Mouse (Mus musculus): ENCODE results near the gene Erg28. TPM values are rescaled to one million over a fixed set of nuclear protein-coding genes. Genes with fewer than 3 reads are reported as not detected.

Erg28 gene
- polyA plus RNA-seq, 1 experiment from 2014 or later: 97.3 TPM

DNA sequence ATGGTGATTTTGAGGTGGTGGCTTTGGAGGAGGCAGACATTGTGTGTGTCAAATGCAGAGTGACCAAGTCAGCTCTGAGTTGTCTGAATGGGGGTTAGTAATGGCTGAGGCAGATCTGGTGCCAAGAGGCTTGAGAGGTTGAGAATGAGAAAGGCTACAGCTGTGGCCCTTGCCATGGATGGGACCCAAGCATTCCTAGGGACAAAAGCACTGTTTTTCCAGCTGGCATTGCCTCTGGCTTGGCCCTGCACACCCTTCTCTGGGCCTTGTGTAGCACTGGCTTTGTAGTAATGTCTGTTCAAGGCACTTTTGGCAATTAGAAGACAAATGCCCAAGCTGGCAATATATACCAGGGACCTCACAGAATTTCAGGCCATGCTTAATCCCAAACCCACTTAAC is 13.4 kb downstream of the Erg28 start:
- Histone ChIP-seq H3K9me3 (replicated peaks) (no peaks in the 10 kb centered on the region), H3K27me3 (no peaks in the 10 kb centered on the region), H3K27ac (no peak overlapping the region), H3K36me3 (peaks cover 41% of the 10 kb centered on the region), H3K9ac (no peak overlapping the region), H3K4me1 (no peaks in the 10 kb centered on the region), H3K4me2 (replicated peaks) (no peak overlapping the region), H3K4me3 (no peak overlapping the region)
- no peak for ATAC-seq (ENCODE audit: low FRiP score)

DNA sequence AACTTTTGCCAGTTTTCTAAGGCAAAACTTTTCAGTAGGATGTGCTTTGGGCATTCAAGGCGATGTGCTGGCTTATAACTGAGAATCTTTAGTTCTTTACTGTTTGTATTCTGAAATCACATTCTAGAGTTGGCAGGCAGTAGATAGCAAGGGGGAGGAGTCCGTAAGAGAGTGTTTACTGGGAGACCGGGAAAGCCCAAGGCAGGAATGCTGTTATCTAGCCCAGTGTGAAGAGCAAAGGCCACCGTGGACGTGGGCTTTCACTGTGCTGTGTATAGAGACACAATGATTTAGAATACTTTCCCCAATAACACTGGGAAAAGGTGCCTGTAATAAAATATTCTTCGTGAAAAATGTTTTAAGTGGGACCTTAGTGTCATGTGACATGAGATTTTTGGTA is 14.6 kb downstream of the Erg28 start:
- Histone ChIP-seq H3K4me3 (no peak overlapping the region), H3K4me1 (no peaks in the 10 kb centered on the region), H3K9me3 (replicated peaks) (no peaks in the 10 kb centered on the region), H3K4me2 (replicated peaks) (no peak overlapping the region), H3K36me3 (peaks cover 31% of the 10 kb centered on the region), H3K27me3 (no peaks in the 10 kb centered on the region), H3K9ac (no peak overlapping the region), H3K27ac (no peak overlapping the region)
- no peak for ATAC-seq (ENCODE audit: low FRiP score)
- WGBS: 78% methylated on average over 6 of the region's 6 CpGs

DNA sequence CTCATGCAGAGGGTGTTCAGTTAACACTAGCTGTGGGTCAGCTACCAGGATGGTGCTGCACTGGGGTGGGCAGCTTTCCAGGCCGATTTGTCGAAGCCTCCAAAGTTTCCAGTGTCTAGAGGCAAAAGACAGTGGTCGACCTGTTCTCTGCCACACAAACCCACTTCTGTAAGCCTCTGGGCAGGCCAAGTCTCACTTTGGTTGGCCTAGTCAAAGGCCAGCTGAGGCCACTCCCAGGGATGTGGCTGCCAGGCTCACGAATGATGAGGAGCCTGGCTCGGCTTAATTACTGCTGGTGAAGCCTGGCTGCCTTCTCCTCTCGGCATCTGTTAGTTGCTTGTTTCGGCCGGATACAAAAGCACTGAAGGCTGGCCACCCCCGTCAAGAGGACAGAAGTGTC is 24.3 kb downstream of the Erg28 start:
- Histone ChIP-seq H3K4me2 (replicated peaks) (no peak overlapping the region), H3K4me1 (no peaks in the 10 kb centered on the region), H3K4me3 (no peak overlapping the region), H3K36me3 (no peaks in the 10 kb centered on the region), H3K9ac (no peak overlapping the region), H3K9me3 (replicated peaks) (no peaks in the 10 kb centered on the region), H3K27ac (no peak overlapping the region), H3K27me3 (no peaks in the 10 kb centered on the region)
- WGBS: 57% methylated on average over 9 of the region's 9 CpGs
- no peak for ATAC-seq (ENCODE audit: low FRiP score)

DNA sequence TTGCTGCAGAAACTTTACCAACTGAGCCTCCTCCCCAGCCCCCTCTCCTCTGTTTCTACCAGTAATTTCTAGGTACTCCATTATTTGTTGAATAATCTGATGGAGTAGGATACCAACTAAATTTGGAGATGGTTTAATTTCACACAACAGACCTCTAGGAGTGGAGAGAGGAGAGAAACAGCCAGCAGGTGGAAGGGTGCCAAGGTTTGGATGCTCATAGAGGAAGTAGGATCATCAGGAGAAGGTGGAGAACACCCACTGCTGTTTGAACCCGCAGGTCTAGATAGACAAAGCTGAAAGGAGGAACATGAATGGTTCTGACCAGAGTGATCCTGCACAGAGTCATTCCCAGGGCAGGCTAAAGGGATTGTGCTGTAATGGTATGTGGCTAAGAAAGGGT is 28.8 kb downstream of the Erg28 start:
- WGBS: 81% methylated on average over 1 of the region's 1 CpGs
- H3K27ac ChIP-seq: no peak overlapping the region
- no peak overlapping the region for H3K4me2 ChIP-seq (replicated peaks)
- H3K4me3 ChIP-seq: no peak overlapping the region
- no peaks in the 10 kb centered on the region for H3K27me3 ChIP-seq
- no peaks in the 10 kb centered on the region for H3K36me3 ChIP-seq
- H3K4me1 ChIP-seq: no peaks in the 10 kb centered on the region
- H3K9ac ChIP-seq: no peak overlapping the region
- H3K9me3 ChIP-seq (replicated peaks): no peaks in the 10 kb centered on the region
- no peak for ATAC-seq (ENCODE audit: low FRiP score)

DNA sequence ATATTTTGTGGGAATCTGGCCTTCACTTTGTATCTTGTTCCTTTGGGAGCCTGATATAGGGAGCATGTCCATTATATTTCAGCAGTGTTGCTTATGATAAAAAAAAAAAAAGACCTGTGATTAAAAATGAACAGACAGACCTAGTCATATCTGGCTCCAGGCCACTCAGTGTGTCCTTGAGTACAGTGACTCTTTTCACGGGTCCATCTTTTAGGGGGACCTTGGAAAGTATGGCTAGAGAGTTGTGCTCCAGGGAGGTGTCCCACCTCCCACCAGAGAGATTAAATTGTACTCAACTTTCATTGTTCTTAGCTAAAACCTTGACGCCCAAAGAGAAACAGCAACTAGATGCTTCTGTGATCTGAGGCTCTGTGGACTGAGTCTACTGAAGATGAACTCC is 30.3 kb downstream of the Erg28 start:
- ATAC-seq (ENCODE audit: low FRiP score): no peak
- 87% methylated on average over 2 of the region's 2 CpGs for WGBS
- no peak overlapping the region for H3K4me3 ChIP-seq
- H3K4me2 ChIP-seq (replicated peaks): no peak overlapping the region
- no peaks in the 10 kb centered on the region for H3K36me3 ChIP-seq
- no peaks in the 10 kb centered on the region for H3K27me3 ChIP-seq
- H3K9ac ChIP-seq: no peak overlapping the region
- no peaks in the 10 kb centered on the region for H3K9me3 ChIP-seq (replicated peaks)
- no peaks in the 10 kb centered on the region for H3K4me1 ChIP-seq
- no peak overlapping the region for H3K27ac ChIP-seq

DNA sequence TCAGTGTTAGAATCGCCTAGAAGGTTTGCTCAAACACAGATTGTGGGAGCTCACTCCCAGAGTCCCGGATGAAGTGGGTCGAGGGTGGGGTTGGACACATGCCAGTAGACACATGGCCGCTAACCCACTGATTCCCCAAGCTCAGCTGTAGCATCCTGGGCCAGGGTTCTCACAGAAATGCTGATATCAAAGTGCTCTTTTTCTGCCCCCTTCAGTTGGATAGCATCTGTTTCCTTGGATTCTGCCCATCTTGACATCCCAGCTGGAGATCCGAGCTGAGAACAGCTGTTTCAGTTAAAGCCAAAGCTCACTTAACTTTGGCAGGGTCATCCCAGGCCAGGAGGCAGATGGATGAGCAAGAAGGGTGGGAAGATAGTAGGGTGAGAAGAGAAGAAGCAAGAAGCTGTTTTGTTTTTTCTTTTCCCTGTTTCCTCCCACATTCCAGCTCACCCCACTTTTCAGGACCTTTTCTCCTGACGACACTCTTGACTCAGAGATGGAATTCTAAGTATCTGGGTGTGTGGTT is 31.5 kb downstream of the Erg28 start:
- Histone ChIP-seq H3K27ac (no peak overlapping the region), H3K36me3 (no peaks in the 10 kb centered on the region), H3K4me1 (no peaks in the 10 kb centered on the region), H3K27me3 (no peaks in the 10 kb centered on the region), H3K4me3 (no peak overlapping the region), H3K9ac (no peak overlapping the region), H3K9me3 (replicated peaks) (no peaks in the 10 kb centered on the region), H3K4me2 (replicated peaks) (no peak overlapping the region)
- ATAC-seq (ENCODE audit: low FRiP score): no peak
- 63% methylated on average over 6 of the region's 6 CpGs for WGBS

DNA sequence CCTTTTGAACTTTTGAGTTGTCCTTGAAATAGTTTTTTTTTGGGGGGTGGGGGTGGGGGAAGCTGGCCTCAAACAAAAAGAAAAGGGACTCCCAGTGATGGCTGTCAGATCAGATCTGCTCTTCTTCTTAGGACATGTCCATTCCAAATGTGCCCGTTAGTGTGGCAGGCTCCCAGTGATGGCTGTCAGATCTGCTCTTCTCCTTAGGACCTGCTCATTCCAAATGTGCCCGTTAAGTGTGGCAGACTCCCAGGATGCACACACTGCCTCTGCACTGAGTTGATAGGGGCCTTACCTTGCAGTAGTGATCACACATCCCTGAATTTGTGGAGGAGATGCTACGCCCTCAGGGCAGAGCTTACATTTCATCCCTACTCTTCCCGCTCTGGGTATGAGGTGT is 32.2 kb downstream of the Erg28 start:
- H3K4me3 ChIP-seq: no peak overlapping the region

DNA sequence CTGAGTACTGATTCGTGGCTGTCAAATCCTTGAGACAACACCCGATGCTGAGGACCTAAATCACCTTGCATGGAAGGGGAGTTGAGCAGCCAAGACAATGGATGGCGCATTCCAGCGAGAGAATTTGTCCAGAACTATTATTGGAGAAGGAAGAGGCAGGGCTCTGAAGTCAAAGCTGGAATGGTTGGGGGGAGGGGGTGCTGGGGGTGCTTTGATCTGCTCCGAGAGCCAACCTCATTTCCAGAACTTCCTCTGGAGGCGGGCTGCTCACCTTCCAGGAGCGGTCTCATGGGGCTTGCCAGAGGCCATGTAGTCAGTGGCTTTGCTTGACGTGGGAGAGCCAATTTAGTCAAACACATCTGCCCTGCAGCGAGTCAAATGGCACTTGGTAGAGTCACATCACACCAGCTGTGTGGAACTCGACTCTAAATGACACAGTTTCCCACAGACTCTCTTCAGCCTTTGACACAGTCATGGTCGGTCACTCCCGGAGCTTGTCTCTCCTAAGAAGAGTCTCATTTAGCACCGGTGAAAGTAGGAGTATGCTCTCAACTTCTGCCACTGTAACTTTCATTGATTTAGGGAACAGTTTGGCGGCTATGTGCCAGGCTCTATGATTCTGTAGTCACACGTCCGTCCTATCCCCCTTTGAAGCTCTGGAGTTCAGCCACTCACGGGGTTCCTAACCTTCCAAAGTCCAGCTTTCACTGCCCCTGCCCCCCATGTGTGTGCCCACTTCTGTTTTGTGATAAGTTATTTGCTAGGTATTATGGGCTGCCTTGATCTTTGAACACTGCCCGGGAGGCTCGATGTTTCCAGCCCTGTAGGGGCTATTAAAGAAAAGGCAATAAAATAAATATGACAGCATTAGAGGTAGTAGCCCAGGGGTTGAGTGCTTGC is 39.2 kb downstream of the Erg28 start:
- 78% methylated on average over 19 of the region's 19 CpGs for WGBS
- Histone ChIP-seq H3K4me1 (0 out of 2 replicates have a peak, but pooled peaks cover 5% of the 10 kb centered on the region), H3K9ac (no peak overlapping the region), H3K9me3 (replicated peaks) (no peaks in the 10 kb centered on the region), H3K36me3 (no peaks in the 10 kb centered on the region), H3K27ac (no peak overlapping the region), H3K4me2 (replicated peaks) (no peak overlapping the region), H3K4me3 (no peak overlapping the region), H3K27me3 (no peaks in the 10 kb centered on the region)
- ATAC-seq (ENCODE audit: low FRiP score): no peak

More for the DNA sequence above, 32.2 kb downstream of the Erg28 start:
- Histone ChIP-seq H3K27me3 (no peaks in the 10 kb centered on the region), H3K4me2 (replicated peaks) (no peak overlapping the region), H3K36me3 (no peaks in the 10 kb centered on the region), H3K9ac (no peak overlapping the region), H3K9me3 (replicated peaks) (no peaks in the 10 kb centered on the region), H3K27ac (no peak overlapping the region), H3K4me1 (no peaks in the 10 kb centered on the region)
- ATAC-seq (ENCODE audit: low FRiP score): no peak
- WGBS: 80% methylated on average over 4 of the region's 4 CpGs

DNA sequence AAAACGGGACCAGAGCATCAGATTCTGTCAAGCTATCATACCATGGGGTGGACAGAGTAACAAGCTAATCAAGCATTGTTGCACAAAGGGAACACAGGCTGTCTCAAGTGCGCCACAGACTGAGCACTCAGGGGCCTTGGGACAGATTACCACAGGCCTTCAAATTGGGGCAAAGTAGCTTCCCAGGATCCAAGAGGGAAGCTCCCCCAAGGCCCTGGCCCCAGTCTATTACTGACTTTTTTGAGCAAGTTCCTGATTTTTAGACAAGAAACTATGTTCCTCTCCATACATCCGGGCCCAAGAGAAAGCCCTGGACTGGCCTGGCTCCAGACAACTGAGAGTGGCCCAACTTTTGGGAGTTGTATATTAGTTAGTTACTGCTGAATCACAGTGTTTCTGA is 42.7 kb downstream of the Erg28 start:
- Histone ChIP-seq H3K36me3 (no peaks in the 10 kb centered on the region), H3K27ac (no peak overlapping the region), H3K4me3 (no peak overlapping the region), H3K4me1 (0 out of 2 replicates have a peak, but pooled peaks cover 5% of the 10 kb centered on the region), H3K27me3 (no peaks in the 10 kb centered on the region), H3K9ac (no peak overlapping the region), H3K4me2 (replicated peaks) (no peak overlapping the region), H3K9me3 (replicated peaks) (no peaks in the 10 kb centered on the region)
- 85% methylated on average over 3 of the region's 3 CpGs for WGBS
- no peak for ATAC-seq (ENCODE audit: low FRiP score)

DNA sequence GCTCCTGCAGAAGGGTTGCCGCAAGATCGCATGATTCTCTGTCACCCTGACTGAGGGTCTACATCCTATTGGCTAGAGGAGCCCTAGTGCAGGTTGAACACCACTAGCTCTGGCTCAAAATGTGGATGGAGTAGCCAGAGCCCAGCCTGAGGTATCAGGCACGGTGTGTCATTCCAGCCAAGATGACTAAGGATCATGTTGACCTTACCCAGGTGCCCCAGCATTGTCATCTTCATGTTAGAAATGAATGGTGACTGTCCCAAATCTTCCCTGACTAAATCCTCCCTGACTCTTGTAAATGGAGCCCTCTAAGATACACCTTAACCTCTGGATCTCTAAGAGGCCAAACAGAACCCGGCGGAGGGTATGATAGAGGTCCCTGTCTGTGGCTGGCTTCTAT is 44.6 kb downstream of the Erg28 start:
- H3K36me3 ChIP-seq: no peaks in the 10 kb centered on the region
- H3K27ac ChIP-seq: no peak overlapping the region
- no peak overlapping the region for H3K4me3 ChIP-seq
- no peak overlapping the region for H3K4me2 ChIP-seq (replicated peaks)
- no peaks in the 10 kb centered on the region for H3K4me1 ChIP-seq
- no peaks in the 10 kb centered on the region for H3K27me3 ChIP-seq
- no peaks in the 10 kb centered on the region for H3K9me3 ChIP-seq (replicated peaks)
- 93% methylated on average over 5 of the region's 5 CpGs for WGBS
- ATAC-seq (ENCODE audit: low FRiP score): no peak
- H3K9ac ChIP-seq: no peak overlapping the region

DNA sequence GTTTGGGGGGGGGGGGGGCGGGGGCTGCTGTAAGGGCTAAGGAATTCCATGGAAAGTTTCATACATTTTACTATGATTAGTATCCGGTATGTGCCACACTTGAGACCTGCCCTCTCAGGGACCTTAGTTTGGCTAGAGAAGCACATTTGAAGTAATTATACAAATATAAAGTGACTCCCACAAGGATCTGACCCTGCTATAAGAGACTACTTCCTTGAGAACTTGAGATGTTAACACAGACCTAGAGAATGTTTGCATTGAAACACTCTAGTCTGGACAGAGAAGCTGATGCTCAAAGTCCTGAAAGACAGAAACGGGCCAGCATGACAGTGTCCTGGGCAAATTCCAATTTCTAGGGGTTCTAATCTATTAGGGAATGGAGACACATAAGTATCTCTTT is 45.4 kb downstream of the Erg28 start:
- ATAC-seq (ENCODE audit: low FRiP score): no peak
- no peak overlapping the region for H3K4me2 ChIP-seq (replicated peaks)
- 85% methylated on average over 3 of the region's 3 CpGs for WGBS

DNA sequence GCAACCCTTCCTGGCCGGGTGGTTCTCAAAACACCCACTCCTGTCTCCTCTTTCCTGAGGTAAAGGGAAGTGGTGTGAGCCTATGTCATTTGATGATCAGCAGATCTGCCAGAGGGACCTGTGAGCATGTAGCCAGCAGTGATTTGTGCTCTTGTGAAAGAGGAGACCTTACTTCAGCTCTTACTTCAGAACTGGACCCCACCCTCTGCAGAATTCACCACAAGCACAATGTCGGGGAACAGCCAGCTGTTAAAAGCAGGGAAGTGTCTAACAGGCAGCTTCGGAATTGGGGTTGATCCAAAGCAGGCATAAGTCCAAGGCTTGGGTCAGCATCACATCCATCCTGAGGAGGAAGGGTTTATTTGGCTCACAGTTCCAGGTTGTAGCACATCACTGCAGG is 53.0 kb downstream of the Erg28 start:
- H3K27ac ChIP-seq: no peak overlapping the region
- H3K36me3 ChIP-seq: no peaks in the 10 kb centered on the region
- H3K27me3 ChIP-seq: no peaks in the 10 kb centered on the region
- H3K9me3 ChIP-seq (replicated peaks): no peaks in the 10 kb centered on the region
- no peak overlapping the region for H3K4me2 ChIP-seq (replicated peaks)
- H3K4me3 ChIP-seq: no peak overlapping the region
- no peaks in the 10 kb centered on the region for H3K4me1 ChIP-seq
- no peak overlapping the region for H3K9ac ChIP-seq
- 84% methylated on average over 3 of the region's 3 CpGs for WGBS
- no peak for ATAC-seq (ENCODE audit: low FRiP score)

More for the DNA sequence above, 45.4 kb downstream of the Erg28 start:
- H3K4me3 ChIP-seq: no peak overlapping the region
- H3K9me3 ChIP-seq (replicated peaks): no peaks in the 10 kb centered on the region
- H3K4me1 ChIP-seq: no peaks in the 10 kb centered on the region
- H3K27ac ChIP-seq: no peak overlapping the region
- no peaks in the 10 kb centered on the region for H3K27me3 ChIP-seq
- no peaks in the 10 kb centered on the region for H3K36me3 ChIP-seq
- H3K9ac ChIP-seq: no peak overlapping the region

DNA sequence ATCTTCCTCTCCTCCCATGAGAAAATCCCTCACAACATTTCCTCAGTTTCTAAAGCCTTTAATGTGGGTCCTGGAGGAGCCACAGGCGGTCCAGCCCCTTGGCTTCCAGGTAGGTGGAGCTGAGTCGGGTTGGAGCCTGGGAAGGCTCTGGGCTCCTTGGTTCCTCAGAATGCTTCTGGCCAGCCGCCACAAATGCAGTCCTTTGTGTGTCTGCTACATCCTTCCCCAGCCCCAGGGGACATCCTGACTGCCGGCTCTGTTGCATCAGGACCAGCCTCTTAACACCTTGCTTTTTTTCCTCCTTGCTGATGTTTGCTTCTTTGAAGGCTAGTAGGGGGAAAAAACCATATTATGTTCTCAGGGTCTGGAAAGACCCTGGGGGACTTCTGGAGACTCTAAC is 56.6 kb downstream of the Erg28 start:
- no peak overlapping the region for H3K4me2 ChIP-seq (replicated peaks)
- no peak overlapping the region for H3K27ac ChIP-seq
- H3K9me3 ChIP-seq (replicated peaks): no peaks in the 10 kb centered on the region
- H3K27me3 ChIP-seq: no peaks in the 10 kb centered on the region
- WGBS: 56% methylated on average over 4 of the region's 4 CpGs
- H3K4me1 ChIP-seq: no peaks in the 10 kb centered on the region
- no peak for ATAC-seq (ENCODE audit: low FRiP score)
- no peaks in the 10 kb centered on the region for H3K36me3 ChIP-seq
- no peak overlapping the region for H3K4me3 ChIP-seq
- no peak overlapping the region for H3K9ac ChIP-seq
